Mouse (Mus musculus) right cerebral cortex, postnatal 10 days (tissue): Measurements from ENCODE around the gene Hcar1.

Experiments used
- DNase-seq, 2 experiments: peaks; one replicate each; pipeline ENCODE4 v3.0.0; 2021; ENCODE audit warnings: low spot score in 2 of 2

Hcar1 gene

GRCm38 (mm10) chr5:123879928-123880327, at the start of gene Hcar1:
Gene Hcar1 (minus strand): TSS chr5:123880020.
- no peak for DNase-seq

DNA sequence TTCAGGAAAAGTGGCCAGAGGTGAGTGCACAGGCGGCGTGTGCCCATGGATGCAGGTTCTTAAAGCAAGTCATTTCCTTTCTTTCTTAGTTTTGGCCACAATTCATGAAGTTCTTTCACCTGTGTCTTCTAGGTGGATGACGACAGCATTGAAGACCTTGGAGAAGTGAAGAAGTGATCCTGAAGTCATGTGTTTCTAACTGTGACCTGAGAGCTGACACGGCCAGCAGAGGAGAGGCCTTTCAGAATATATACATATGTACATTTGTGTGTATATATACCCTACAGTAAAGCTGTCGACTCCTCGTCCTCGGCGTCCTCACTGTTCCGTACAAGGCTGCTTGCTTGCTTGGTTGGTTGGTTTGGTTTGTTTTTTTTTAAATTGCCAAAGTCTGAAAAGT, 47.3 kb upstream of the Hcar1 start, which contains the start of gene Gm43518:
TSS of gene Gm43518 (plus strand) at position 301 of the 400 bp plus-strand sequence.
- no peak for DNase-seq

- no peak for DNase-seq
Observed at GRCm38 (mm10) chr5:123922112-123922511, 42.3 kb upstream of the Hcar1 start.

DNA sequence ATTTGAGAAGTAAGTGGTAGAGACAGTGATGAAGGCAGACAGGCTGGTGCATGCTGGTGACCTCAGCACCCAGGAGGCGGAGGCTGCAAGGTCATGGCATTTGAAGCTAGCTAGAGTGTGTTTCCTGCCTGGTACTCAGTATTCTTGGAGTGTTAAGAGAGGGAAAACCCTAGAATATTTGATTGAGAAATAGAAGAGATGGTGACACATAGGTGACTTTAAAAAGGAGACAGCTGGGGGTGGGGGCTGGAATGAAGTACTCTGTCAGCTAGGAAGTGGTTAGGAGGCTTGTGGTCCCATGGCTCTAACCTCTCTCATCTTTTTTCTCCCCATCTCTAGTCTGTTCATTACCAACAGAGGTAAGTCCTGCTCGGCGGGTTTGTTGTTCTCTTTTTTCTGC, 35.0 kb upstream of the Hcar1 start:
- DNase-seq = no peak

GRCm38 (mm10) chr5:123907631-123907977, 27.8 kb upstream of the Hcar1 start:
- DNase-seq = no peak

DNA sequence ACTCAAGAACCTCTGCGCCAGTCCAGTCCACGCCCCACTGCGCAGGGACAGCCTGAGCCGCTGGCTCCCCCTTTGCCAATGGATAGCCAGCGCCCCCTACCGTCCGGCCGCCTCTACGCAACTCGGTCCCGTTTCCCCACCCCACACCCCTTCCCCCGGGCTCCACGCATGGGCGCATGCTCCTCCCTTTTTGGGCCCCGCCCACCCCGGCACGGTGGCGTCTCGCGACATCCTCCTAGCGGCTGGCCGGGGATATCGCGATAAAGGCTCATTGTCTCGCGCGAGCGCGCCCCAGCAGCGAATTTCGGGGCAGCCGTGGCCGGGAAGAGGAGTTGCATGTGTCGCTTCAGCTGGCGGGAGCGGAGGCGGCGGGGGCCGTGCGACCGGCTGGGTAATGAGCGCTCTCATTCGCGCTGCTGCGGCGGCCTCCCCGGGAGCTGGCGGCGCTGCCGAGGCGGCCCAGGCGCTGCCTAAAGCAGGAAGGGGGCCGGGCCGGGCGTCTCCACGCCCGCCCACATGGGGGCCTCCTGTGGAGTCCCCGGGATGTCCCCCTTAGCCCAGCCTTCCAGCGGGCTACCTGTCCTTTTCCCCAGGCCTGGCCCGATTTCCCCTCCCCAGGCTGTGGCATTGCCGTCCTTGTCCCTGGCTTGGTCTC, 27.3 kb upstream of the Hcar1 start, which contains the start of gene Denr:
TSS of gene Denr (plus strand) at position 200 of the 655 bp plus-strand sequence.
- DNase-seq = peak; percentile 98 to 100

DNA sequence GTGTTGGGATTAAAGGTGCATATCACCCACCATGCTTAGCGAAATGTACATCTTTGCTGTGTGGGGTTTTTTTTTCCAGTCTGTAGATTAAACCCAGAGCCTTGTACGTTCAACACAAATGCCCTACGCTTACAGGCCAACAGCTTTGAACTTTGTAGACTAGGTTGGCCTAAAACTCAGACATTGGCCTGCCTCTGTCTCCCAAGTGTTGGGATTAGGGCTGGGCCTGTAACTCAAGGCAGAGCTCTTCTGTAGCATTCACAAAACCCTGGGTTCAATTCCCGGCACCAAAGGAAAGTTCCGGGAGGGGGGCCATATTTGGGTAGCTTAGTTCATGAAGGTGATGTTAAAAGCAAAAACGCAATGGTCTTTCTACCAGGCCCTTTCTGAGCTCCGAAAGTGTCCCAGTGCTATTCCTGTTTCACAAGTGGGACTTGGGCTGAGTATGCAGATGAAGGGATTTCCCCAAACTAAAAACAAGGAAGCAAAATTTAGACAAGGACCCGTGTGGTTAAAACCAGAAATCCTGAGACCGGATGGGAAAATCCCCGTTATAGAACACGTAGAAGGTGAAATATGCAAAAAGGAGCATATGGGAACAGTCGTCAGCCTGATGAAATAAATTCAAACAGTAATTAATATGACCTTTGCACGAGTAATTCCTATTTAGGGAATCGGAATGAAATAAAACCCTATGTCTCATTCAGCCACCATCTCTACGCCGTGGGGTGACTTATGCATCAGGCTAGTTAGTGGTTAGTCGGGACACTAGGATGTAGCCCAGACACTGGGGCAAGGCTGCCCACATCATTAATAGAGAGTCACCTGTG, 26.5 kb upstream of the Hcar1 start:
- no peak for DNase-seq

DNA sequence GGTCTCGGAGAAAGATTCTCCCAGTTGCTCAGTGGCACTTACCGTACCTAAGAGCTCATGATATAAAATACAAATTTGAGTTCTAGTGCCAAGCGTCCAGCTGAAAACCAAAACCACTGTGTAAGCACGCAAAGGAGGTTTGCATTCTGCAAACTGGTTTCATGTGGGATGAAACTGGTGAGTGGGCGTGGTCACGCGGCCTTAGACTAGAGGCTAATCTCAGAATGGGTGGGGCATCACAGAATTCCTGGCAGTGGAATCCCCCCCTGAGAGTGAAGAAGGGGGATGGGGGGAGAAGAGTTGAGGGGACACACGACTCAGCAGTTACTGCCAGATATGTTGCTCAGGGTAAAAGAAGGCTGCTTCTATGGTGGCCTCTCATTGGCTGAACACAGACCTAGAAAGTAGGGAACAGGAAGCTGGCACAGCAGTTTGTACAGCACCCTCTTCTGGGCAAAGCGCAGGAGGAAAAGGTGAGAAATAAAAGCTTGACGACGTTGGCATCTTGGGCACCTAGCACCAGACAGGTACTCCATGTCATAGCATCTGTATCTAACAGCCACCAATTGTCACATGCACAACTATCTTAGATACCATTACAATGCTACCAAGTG, 24.3 kb upstream of the Hcar1 start:
- DNase-seq = no peak

DNA sequence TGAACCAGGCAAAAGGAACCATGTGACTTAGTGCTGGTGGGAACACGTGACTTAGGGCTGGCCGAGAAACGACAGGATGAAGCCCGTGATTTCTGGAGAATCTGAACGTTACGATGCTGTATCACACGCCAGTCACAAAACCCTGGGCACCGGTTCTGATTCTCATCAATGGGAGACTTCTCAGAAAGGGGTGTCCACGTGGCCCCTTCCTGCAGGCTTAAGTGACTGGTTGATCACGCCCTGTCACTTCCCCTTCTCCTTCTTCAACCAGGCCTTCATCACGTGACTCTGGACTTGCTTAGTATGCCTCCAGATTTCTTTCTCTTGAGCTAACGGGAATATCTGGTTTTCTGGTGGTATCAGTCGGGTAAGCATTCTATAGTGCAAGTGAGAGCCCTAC, 17.5 kb upstream of the Hcar1 start:
- peak; percentile 40 to 42 for DNase-seq

DNA sequence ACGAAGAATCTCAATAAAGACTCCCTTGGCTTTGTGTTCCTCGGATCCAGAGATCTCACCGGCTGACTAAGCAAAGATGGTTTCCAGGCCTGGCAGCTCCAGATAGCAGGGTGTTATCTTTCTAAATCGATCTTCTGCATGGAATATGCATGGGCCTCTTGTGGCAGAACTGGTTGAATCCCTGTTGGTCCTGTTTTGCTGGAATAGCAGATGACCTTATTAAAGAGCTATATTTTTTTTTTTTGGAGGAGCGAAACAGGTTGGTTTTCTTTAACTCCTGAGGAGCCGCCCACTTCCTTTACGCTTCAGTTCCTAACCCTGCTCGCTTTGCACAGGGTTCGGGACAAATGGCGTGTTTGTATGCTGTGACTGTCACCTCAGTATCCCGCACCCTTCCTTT, 16.6 kb upstream of the Hcar1 start:
- no peak for DNase-seq

DNA sequence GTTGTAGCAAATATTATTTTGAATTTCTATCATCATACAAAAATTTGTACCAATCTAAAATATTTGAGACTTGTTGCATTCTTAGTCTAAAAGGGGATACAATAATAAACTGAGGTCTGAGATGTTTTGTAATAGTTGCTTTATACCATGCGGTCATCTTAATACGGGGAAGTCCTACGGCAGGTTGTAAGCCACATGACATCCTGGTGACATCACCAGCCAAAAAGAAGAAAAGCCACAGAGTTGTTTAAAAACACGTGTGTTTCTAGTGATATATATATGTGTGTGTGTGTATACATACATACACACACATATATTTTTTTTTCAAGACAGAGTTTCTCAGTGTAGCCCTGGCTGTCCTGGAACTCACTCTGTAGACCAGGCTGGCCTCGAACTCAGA, 13.7 kb upstream of the Hcar1 start:
- no peak for DNase-seq

GRCm38 (mm10) chr5:123891669-123892068, 11.8 kb upstream of the Hcar1 start:
- DNase-seq = peak; percentile 50 to 62

GRCm38 (mm10) chr5:123890987-123891386, 11.2 kb upstream of the Hcar1 start:
- no peak for DNase-seq

DNA sequence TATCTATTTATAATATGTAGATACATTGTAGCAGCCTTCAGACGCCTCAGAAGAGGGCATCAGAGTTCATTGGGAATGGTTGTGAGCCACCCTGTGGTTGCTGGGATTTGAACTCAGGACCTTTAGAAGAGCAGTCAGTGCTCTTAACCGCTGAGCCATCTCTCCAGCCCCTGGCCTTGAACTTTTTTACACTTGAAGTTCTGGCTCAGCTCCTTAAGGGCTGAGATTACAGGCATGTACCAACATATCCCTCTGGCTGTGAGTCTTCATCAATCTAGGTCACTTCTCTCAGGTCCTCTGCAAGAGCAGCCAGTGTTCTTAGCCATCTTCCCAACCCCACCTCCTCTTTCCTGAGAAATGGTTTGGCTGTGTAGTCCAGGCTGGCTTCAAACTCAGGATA, 10.5 kb upstream of the Hcar1 start:
- DNase-seq = no peak

DNA sequence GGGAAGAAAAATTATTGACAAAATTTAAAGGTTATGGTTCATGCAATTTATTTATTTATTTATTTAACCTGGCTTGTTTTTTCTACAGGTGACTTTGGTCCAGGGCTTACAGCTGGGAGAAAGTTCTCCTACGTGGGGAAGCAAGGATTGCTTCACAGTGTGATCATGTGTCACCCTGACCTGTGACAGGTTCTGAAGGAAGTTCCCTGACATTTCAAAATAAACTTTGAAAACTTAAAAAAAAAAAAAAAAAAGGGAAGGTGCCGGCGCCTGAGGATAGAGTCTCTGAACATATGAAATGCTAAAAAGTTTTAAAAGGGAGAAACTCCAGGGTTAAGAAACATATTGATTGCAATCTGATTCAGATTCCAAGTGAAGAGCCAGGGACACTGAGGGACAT, 6.5 kb upstream of the Hcar1 start:
- DNase-seq = no peak

DNA sequence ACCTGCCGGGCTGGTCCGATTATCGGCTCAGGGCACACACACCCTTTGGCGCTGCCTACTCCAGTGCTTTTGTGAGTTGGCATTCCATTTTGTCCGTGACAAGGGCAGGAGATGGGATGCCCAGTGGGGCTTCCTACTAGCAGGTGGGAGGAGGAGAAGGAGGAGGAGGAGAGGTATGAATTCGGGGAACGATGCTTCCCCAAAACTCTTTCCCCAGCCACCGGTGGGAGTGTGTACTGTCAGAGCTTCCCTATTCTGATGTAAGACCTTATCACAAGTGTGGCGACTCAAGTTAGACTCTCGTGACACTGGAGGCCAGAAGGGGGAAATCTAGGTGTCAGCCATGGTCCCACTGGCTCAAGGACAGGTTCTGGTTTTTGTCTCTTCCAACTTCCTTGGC, 4.5 kb upstream of the Hcar1 start:
- no peak for DNase-seq

DNA sequence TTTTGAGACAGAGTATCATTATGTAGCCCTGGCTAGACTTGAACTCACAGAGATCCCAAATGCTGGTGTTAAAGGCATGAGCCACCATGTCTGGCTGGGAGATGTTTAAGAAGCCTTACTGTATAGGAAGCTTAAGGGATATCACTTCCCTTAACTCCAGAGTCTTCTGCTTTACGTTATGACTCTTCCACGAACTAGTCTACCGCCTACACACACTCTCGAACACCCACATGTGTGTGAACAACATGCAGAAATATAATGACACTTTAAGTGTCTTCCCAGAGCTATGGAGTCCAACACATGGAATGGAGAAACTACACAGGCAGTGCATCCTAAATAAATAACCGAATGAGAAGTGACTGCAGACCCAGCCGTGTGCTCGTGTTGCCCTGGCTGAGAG, 4.1 kb upstream of the Hcar1 start:
- DNase-seq = no peak

- DNase-seq = no peak
Observed at GRCm38 (mm10) chr5:123880778-123881177, 958 bp upstream of the Hcar1 start.

DNA sequence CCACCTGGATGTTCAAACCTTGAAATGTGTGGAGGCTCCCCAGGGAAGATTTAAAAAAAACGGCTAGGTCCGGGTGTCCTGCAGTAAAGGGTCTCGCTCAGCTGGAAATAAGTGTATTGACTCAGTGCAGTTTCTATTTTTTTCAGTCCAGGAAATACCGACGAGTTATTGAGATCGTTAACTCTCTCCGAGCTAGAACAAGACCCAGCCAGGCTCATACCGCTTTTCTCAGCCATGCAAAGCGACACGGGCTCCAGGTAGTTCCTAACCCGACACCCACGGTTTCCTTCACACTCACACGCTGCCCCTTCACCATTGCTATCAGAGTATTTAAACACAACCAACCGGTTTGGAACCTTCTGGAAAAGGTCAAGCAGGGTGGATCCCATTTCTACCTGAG, 1.8 kb downstream of the Hcar1 start:
- no peak for DNase-seq

GRCm38 (mm10) chr5:123874177-123874576, 5.6 kb downstream of the Hcar1 start:
- DNase-seq = no peak

GRCm38 (mm10) chr5:123869615-123870014, 10.2 kb downstream of the Hcar1 start:
- DNase-seq = no peak

DNA sequence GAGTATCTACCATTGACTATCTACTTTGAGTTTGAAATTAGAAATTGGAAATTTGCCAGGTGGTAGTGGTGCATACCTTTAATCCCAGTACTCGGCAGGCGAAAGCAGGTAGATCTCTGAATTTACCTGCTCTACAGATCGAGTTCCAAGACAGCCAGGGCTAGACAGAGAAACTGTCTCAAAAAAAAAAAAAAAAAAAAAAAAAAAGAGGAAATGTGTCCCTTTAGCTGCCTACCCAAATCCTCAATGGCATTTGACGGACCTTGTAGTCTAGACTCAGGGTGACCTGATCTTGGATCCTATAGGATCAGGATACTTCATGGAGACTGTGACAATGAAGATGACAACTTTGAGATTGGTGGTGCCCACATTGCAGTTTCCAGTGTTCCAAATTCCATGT, 13.4 kb downstream of the Hcar1 start:
- no peak for DNase-seq

GRCm38 (mm10) chr5:123865365-123865764, 14.5 kb downstream of the Hcar1 start, which contains the start of gene Hcar2:
Gene Hcar2 (minus strand): TSS chr5:123865499.
- no peak for DNase-seq
